Mouse (Mus musculus) stomach, postnatal 0 days (tissue): ENCODE results near the gene Cntf.

Source experiments
- CTCF ChIP-seq: IDR thresholded peaks from 2 replicates; pipeline ENCODE4 v1.5.1; 2016; ENCODE audit warnings: antibody characterized with exemption, low read depth, mild to moderate bottlenecking, moderate library complexity
- EP300 ChIP-seq: optimal IDR thresholded peaks from 2 replicates; pipeline ENCODE3; 2016; ENCODE audit warnings: antibody characterized with exemption

DNA sequence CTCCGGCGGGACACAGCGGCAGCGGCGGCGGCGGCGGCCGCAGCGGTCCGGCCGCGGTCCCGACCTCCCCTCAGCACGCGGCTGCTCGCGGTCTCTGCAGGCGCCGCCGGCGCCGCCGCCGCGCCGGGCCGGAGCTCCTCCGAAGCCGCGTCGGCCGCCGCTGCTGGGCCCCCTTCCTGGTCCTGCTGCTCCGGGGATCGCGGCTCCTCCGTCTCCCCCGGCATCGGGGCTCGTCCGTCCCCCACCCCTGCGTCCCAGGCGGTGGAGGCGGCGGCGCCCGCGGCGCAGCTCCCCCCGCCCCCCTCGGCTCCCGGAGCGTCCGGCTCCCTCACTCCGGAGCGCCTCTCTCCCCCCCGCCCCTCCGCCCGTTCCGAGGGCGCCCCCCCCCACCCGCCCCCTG lies 29.7 kb upstream of the Cntf start:
- no peak for TF ChIP-seq CTCF
- no peak for TF ChIP-seq EP300
